Mouse (Mus musculus): ENCODE data around the gene Slc20a1. TPM values are rescaled to one million over a fixed set of nuclear protein-coding genes. Genes with fewer than 3 reads are reported as not detected.

Gene Slc20a1
- total RNA-seq (2017): 139 to 316 TPM (median 186 TPM) in 3 replicates

DNA sequence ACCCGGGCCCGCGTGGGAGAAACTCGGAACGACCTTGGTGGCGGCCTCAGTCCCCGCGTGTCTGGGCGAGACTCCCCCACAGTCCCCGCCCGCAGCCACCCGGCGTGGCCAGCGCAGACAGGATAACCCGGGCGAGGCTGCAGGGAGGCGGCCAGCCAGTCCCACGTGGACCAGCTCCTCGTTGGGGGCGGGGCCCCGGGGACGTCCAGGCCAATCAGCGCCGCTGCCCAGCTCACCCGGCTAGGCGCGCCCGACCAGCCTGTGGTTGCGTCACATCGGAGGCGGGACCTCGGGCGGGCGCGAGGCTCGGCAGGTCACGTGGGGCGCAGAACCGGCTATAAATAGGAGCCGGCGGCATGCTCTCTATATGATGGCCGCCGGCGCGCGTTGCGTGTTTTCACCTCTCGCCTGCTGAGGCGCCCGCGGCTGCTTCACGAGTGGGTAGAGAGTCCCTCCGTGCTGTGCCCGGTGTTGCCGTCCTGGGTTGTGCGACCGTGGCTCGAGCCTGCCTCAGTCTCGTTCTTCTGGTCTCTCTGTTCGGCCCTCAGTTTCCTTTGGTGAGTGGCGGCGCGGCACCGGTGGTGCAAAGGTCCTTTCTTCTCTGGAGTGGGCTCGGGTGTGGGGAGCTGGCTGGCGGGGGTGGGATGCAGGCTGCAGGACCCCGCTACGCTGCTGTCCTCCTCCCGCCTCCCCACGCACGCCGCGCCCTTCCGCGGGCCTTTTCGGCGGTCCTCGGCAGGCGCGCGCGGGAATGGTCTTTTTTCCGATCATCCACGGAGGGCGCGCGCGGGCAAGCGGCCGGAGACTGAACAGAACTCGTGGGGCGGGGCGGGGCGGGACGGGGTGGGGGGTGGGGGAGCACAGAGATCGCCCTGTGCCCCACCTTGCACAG is at the start of gene Slc20a1:
Gene Slc20a1, plus strand, starts transcription at position 329 of the 892 bp plus-strand sequence.
- peak; percentile 93 for ATAC-seq (replicated peaks; ENCODE audit: insufficient number of reproducible peaks, low FRiP score, low TSS enrichment, poor library complexity, severe bottlenecking)

DNA sequence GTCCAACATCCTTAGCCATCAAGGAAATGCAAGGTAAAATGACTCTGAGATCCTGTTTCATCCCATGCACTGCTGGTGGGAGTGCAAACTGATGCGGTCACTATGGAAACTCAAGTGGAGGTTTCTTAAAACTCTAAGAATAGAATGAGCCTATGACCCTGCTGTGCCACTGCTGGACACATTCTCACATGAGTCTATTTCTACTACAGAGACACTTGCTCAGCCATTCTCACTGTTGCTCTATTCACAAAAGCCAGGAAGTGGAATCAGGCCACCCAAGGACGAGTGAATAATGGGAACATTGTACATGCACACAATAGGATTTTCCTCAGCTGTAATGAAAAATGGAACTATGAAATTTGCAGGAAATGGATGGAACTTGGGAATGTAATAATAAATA is 49.7 kb upstream of the Slc20a1 start:
- ATAC-seq (replicated peaks; ENCODE audit: insufficient number of reproducible peaks, low FRiP score, low TSS enrichment, poor library complexity, severe bottlenecking): no peak

DNA sequence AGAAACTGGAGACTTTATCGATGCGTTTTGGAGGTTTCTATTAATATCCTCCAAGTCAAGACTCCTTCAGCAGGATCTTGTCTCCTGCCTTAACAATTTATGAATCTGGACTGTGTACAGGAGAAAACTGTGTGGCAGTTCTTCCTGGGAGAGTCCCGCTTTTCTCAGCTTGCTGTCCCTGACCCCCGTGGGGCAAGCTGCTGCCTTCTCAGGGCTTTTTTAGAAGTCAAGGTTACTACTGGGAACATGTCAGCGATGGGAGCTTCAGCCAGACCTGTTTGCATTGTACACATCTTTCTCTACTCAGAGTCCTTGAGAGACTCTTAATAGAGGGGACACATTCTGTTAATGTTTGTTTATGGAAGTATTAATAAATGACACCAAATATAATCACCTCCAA is 48.2 kb upstream of the Slc20a1 start:
- ATAC-seq (replicated peaks; ENCODE audit: insufficient number of reproducible peaks, low FRiP score, low TSS enrichment, poor library complexity, severe bottlenecking): no peak

DNA sequence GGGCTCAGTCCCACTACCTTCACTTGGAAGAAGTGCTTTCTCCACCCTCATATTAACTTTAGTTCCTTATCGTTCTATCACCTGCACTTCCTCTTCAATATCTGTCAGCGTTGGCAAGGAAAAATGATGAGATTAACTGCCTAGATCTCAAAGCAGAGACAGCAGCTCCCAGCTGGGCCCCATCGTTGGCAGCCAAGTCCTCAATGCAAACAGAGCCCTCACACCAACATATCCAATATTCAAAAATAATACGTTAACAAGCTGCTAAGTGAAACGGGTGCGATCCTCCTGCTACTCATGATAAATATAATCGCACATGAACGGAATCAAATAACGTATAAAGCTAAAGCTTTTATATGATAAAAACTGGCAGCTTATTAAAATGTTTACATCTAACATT is 47.5 kb upstream of the Slc20a1 start:
- ATAC-seq (replicated peaks; ENCODE audit: insufficient number of reproducible peaks, low FRiP score, low TSS enrichment, poor library complexity, severe bottlenecking): no peak

DNA sequence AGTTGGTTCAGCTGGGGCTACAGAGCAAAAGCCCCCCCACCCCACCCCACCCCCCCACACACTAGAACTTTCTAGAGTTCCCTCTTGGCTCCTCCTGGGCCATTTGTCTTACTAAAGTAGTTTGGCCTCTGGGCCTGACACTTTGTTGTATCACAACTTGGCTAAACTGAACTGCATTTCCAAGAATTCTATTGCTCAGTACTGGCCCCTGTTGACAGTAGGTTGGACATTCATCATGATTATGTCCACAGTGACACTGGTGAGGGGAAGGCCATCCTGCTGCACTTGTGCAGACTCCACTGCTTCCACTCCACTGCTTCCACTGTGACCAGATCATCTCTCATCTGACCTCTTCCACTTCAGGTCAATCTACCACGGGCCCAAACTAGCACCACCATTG is 45.8 kb upstream of the Slc20a1 start:
- no peak for ATAC-seq (replicated peaks; ENCODE audit: insufficient number of reproducible peaks, low FRiP score, low TSS enrichment, poor library complexity, severe bottlenecking)

DNA sequence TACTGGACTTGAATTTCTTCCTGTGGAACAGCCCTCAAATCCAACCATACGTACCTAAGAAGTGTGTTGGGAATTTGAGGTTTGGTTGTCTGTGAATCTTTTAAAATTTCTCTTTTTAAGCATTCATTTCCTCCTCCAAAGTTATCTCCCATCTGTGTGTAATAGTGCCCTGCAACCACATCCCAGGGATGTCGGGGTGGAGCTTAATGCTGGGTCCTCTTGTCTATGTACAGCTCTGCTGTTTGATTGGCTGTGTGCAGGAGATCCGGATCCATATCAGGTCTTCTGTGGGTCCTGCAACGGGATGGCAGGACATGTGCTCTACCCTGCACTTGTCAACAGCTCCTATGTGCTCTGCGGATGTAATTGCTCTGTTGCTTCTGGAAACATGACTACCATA is 33.7 kb upstream of the Slc20a1 start:
- no peak for ATAC-seq (replicated peaks; ENCODE audit: insufficient number of reproducible peaks, low FRiP score, low TSS enrichment, poor library complexity, severe bottlenecking)

DNA sequence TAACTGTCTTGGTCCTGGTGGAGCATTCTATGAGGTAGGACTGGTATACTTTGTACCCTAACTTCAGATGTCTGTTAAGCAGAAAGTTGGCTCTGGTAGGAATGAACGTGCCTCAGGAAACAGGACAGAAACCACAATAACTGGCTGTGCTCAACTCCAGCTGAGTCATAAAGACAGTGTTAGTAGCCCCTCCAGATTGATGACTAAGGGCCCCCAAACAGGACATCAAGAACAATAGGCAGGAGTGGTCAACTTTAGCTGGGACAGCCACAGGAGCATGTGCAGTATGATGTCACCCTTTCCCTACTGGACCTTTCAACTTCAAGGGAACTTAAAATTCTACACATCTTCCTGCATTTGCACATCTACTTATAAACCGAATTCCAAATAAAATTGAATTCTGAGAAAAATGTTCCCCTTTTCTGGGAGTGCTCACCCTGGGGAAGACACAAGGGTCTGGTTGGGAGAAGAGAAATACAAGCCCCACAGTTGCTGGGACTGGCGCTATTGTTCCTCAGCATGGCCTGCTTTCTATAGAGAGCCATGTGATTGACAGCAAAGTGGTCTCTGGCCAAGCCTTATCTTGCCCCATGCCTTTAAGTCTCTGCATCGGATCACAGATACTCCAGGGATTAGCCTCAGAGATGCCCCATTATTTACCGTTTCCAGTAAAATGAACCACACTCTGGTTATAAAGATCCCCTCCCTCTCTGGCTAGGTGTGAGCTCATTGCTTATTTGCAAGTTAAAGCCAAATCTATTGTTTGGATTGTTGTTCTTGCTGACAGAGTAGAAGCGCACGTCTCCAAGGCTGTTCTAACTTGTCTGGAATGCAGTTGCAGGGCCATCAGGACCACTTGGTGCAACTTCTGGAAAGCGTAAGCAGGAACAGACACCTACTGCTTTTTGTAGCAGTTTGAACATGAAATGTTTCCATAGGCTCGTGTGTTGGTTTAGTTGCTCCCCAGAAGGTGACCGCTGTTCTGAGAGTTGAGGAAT is 31.8 kb upstream of the Slc20a1 start:
- ATAC-seq (replicated peaks; ENCODE audit: insufficient number of reproducible peaks, low FRiP score, low TSS enrichment, poor library complexity, severe bottlenecking): no peak

DNA sequence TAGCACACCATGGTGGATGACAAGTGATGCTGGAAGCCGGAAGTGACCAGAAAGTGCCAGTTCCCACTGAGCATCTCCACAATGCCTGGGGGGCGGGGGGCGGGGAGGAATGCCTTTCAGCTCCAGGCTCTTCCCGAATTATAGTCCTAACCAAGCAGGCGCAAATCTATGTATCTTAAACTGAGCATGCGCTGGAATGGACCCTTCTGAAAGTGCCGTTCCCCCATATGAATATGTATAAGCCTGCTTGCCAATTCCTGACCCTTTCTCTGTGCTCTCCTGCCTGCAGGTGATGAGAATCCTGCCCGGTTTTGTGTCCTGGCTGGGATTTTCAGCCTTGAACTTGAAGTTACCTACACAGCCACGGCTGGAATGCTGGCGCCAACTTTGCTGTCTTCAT is 25.2 kb upstream of the Slc20a1 start:
- ATAC-seq (replicated peaks; ENCODE audit: insufficient number of reproducible peaks, low FRiP score, low TSS enrichment, poor library complexity, severe bottlenecking): no peak

DNA sequence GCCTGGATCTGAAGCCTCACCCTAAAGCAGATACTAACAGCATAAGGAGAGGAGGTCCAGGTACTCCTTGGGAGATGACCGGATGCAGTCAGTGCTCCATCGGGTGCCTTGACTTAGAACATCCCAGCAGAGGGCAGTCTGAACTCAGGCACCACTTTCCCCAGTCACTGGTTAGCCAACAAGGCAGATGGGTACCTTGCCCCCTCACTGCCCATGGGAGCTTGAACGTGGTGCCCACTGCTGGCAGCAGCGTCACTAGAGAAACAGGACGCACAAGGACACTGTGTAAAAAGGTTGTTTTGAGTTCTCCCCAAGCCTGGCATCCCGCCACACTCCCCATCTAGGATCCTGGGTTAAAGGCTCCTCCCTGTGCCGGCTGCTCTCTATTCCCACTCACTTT is 24.1 kb upstream of the Slc20a1 start:
- peak; percentile 84 for ATAC-seq (replicated peaks; ENCODE audit: insufficient number of reproducible peaks, low FRiP score, low TSS enrichment, poor library complexity, severe bottlenecking)

DNA sequence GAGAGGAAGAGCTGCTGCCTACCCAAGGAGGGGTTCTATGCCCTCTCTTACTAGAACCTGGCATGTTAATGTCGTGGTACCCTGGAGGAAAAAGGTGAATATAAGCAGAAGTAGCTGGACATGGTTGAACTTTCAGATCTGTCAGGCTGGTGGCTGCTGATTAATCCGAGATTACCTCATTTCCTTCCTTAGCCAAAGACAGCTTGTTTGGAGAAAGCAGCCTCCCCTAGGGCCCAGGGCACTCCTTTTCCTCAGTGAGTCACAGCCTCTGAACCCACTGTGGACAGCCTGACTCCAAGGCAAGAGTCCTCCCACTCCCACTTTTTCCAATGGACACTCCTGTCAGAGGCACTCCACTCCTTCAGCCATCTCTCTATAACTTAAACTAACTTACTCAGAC is 22.9 kb upstream of the Slc20a1 start:
- peak; percentile 32; the same call in 1 of the 2 replicates for ATAC-seq (replicated peaks; ENCODE audit: insufficient number of reproducible peaks, low FRiP score, low TSS enrichment, poor library complexity, severe bottlenecking)

DNA sequence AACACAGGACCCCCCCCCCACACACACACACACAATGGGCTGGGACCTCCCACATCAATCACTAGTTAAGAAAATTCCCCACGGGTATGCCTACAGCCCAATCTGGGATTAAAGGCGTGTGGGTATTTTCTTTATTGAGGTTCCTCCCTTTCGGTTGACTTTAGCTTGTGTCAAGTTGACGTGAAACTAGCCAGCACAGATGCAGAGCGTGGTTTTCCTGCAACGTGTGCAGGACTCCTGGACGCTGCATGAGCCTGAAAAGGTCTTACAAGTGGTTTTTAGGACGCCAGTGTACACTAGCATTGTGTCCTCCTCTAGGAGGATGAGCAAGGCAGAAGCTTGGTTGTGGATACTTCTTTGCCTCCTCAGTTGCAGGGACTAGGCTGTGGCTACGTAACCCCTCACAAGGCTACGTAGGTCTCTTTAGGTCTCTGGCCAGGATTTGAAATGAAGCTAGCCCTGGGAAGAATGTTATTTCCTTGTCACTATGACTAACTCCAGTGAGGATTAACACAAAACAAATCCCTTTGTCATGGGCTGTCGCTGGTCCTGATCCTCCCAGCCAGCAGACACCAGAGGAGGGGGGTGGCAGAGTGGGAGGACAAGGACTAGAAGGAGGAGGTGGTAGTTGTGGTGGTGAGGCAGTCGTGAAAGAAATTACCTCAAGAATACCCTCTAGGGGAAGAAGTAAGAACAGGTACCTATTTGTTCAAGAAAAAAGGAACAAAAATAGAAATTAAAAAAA is 21.7 kb upstream of the Slc20a1 start:
- ATAC-seq (replicated peaks; ENCODE audit: insufficient number of reproducible peaks, low FRiP score, low TSS enrichment, poor library complexity, severe bottlenecking): no peak

DNA sequence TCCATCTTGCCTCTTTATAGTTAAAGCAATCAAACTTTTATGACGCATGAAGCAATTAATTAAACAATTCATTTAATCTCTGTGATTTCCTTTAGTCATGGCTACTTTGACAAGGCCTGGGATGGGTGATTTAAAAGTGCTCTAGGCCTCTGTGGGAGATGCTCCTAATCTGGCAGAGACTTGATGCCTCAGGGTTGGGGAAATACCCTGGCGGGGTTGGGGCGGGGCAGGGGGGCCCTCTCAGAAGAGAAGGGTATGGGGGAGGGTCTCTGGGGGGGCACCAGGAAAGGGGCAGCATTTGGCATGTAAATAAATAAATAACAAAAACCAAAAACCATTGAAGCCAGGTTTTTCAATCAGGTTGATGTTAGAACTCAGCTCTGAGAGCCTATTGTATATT is 20.9 kb upstream of the Slc20a1 start:
- ATAC-seq (replicated peaks; ENCODE audit: insufficient number of reproducible peaks, low FRiP score, low TSS enrichment, poor library complexity, severe bottlenecking): no peak

DNA sequence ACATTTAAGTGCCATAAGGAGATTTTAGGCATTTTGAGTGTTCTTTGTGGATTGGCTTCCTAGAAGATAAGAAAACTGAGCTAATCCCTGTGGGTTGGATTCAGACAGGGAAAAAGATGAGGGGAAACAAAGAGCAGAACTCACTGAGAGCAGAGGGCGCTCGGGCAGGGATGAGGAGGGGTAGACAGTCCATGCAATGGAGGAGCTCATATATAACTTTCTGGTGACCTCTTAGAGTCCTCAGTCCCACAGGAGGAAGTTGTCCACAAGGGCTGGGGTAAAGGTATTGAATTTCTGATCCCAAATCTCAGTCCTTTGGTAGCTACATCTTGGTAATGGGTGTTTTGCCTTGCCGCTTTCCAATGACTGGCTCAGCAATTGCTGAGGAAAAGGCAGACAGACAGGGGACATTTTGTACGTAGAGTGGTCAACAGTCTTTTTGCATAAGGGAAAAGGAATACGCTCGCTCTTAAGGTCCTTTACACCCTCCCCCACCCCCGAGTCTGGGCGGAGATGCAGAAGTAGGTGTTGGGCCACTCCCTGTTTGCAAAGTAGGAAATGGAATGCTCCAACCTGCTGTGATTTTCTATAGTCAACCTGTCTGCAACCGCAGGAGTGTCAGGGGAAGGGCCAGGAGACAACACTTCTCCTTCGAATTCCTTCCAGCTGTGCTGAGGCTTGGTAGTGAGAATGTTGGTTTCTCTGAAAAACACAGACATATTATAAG is 20.2 kb upstream of the Slc20a1 start:
- no peak for ATAC-seq (replicated peaks; ENCODE audit: insufficient number of reproducible peaks, low FRiP score, low TSS enrichment, poor library complexity, severe bottlenecking)

DNA sequence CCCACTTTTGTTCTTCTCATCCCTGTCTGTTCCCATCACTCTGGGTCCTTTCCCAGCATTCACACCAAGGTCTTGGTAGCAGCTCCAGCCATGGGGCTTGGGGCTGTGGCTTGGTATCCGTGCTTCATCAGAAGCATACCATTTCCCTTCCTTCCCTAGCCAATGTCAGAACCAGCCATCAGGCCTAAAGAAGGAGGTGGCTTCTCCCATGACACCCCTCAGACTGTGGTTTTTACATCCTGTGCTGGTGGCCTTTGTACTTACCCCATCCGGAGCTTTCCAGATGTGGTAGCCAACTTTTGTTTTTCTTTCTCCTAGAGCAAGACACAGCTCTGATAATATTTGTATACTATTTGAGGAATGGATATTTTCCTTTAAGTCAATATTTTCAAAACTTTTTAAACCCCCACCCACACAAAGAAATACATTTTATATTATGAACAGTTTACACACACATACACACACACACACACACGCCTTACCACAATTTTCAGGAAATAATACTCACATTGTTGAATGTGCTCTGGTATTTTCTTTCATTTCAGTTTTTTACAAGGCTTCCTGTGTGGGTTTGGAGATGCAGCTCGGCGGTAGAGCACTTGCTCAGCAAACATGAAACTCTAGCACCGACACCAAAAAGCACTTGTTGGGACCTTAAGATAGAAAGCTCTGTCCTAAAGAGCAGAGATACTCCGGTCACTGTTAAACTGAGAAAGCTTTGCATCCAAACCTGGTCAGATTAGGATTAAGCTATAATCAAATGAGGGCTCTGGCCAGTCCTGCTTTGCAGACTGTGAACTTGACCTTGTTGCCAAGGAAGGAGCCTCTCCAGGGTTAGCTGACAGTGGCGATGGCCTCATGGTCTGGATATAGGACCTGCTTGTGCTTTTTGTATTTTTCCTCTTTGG is 18.4 kb upstream of the Slc20a1 start:
- ATAC-seq (replicated peaks; ENCODE audit: insufficient number of reproducible peaks, low FRiP score, low TSS enrichment, poor library complexity, severe bottlenecking): no peak; the same call in 1 of the 2 replicates

DNA sequence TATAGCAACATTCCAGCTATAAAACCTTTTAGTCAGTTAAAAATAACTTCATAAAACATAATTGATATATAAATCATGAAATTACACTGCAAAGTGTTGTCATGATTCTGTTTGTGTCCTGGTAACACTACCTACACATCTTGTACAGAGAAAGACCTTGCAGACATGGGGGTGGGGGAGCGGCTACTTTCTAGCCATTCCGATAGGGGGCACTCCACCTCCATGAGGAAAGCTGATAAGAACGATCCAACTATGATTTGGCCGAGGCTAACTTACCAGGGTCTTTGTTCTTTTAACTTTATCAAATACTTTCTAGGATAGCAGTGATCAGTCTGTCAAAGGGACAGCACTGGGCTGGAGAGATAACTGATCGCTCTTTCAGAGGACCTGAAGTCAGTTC is 17.1 kb upstream of the Slc20a1 start:
- ATAC-seq (replicated peaks; ENCODE audit: insufficient number of reproducible peaks, low FRiP score, low TSS enrichment, poor library complexity, severe bottlenecking): no peak

DNA sequence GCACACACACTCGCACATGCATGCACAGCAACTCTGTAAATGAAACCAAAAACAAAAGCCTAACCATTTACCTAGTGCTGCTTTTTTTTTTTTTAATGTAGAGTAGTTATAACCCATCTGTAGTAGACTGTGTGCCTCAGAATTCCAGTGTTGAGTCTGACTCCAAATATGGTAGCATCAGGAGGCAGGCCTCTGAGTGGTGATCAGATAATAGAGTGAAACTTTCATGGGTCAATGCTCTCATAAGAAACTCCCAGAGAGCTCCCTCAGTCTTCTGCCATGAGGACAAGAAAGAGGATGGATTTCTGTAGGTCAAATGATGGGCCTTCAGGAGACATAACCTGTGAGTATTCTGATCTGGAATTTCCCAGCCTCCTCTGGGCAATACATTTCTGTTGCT is 16.2 kb upstream of the Slc20a1 start:
- ATAC-seq (replicated peaks; ENCODE audit: insufficient number of reproducible peaks, low FRiP score, low TSS enrichment, poor library complexity, severe bottlenecking): no peak

DNA sequence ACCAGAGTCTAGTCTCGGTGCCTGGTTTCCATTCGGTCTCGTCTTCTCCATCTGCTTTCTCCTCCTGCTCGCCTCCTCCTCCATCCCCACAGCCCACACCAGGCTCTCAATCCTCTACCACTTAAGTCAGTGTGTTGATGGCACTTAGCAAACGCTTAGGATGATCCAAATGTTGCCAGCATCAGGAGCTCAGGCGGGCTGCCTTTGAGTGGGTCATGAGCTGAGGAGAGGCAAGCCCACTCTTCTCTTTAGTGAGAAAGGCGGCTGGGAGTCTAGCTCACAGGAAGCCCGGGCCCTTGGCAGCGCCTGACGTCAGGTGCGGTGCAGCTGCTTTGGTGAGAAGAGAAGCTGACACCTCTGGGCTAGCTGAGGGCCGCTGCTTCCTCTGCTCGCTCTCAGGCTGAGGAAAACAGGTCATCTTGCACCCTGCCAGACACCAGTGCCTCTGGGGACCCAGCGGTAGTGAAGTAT is 15.0 kb upstream of the Slc20a1 start:
- peak; percentile 69 for ATAC-seq (replicated peaks; ENCODE audit: insufficient number of reproducible peaks, low FRiP score, low TSS enrichment, poor library complexity, severe bottlenecking)

Data from monocyte, adult 5-6 weeks (primary cell).